Mouse (Mus musculus) testis, adult 2 months (tissue): ENCODE measurements at regions not wholly inside any gene's neighbourhood (a gene's known extent, or its start where the extent isn't known, plus 50 kb on each side); places are given as distances from the start of the nearest gene placed in this dataset.

Experiments
- H3K27ac ChIP-seq: fragments of 200-500 bp; 2 replicates; pipeline ENCODE4 v1.5.1; 2012; ENCODE audit warnings: low read depth, low read length; ENCODE audit not compliant: control insufficient read depth, insufficient read depth
- H3K27me3 ChIP-seq: fragments of 200-500 bp; 2 replicates; pipeline ENCODE4 v1.6.1; 2012; ENCODE audit warnings: mild to moderate bottlenecking, low read length, moderate library complexity; ENCODE audit not compliant: control insufficient read depth, insufficient read depth
- H3K36me3 ChIP-seq: fragments of 200-500 bp; 2 replicates; pipeline ENCODE4 v1.6.1; 2012; ENCODE audit warnings: mild to moderate bottlenecking, low read length; ENCODE audit not compliant: control insufficient read depth, insufficient read depth
- H3K4me1 ChIP-seq: fragments of 200-500 bp; 2 replicates; pipeline ENCODE4 v1.6.1; 2012; ENCODE audit warnings: low read length; ENCODE audit not compliant: control insufficient read depth, insufficient read depth
- H3K4me3 ChIP-seq: fragments of 200-500 bp; 2 replicates; pipeline ENCODE4 v1.5.1; 2012; ENCODE audit warnings: low read depth, mild to moderate bottlenecking, low read length, moderate library complexity, mixed read lengths; ENCODE audit not compliant: control insufficient read depth
- CTCF ChIP-seq: fragments of 200-500 bp; IDR thresholded peaks from 2 replicates; pipeline ENCODE4 v1.5.1; 2012; ENCODE audit warnings: low read depth, mild to moderate bottlenecking, inconsistent platforms, low read length, moderate library complexity; ENCODE audit not compliant: control insufficient read depth, insufficient read depth, insufficient replicate concordance
- POLR2A ChIP-seq: fragments of 200-500 bp; IDR thresholded peaks from 2 replicates; pipeline ENCODE4 v1.6.1; 2012; ENCODE audit warnings: low read depth, mild to moderate bottlenecking, inconsistent platforms, low read length, moderate library complexity; ENCODE audit not compliant: control insufficient read depth

GRCm38 (mm10) chr15:93656713-93657112 lies 61.0 kb upstream of the Prickle1 start:
- TF ChIP-seq CTCF (no peak), POLR2A (no peak)
- H3K27ac ChIP-seq: no peak overlapping the region
- no peak overlapping the region for H3K4me3 ChIP-seq
- no peaks in the 10 kb centered on the region for H3K27me3 ChIP-seq
- H3K36me3 ChIP-seq: no peaks in the 10 kb centered on the region
- H3K4me1 ChIP-seq: no peaks in the 10 kb centered on the region

- Histone ChIP-seq H3K4me3 (no peak overlapping the region), H3K27me3 (no peaks in the 10 kb centered on the region), H3K27ac (no peak overlapping the region), H3K36me3 (no peaks in the 10 kb centered on the region), H3K4me1 (no peaks in the 10 kb centered on the region)
- TF ChIP-seq CTCF: no peak
- no peak for TF ChIP-seq POLR2A
Measured at GRCm38 (mm10) chr15:93655743-93656142, 60.1 kb upstream of the Prickle1 start.

GRCm38 (mm10) chr15:93655243-93655642 lies 59.6 kb upstream of the Prickle1 start:
- Histone ChIP-seq H3K27ac (no peak overlapping the region), H3K27me3 (no peaks in the 10 kb centered on the region), H3K4me1 (no peaks in the 10 kb centered on the region), H3K4me3 (no peak overlapping the region), H3K36me3 (no peaks in the 10 kb centered on the region)
- TF ChIP-seq POLR2A (no peak), CTCF (no peak)

GRCm38 (mm10) chr15:93653378-93653777 lies 57.7 kb upstream of the Prickle1 start:
- Histone ChIP-seq H3K36me3 (no peaks in the 10 kb centered on the region), H3K4me1 (no peaks in the 10 kb centered on the region), H3K27me3 (no peaks in the 10 kb centered on the region), H3K27ac (no peak overlapping the region), H3K4me3 (no peak overlapping the region)
- no peak for TF ChIP-seq CTCF
- no peak for TF ChIP-seq POLR2A

- no peak for TF ChIP-seq POLR2A
- no peak for TF ChIP-seq CTCF
Measured at GRCm38 (mm10) chr15:93650981-93651757, 55.5 kb upstream of the Prickle1 start.

GRCm38 (mm10) chr15:93650009-93650522 lies 54.4 kb upstream of the Prickle1 start:
- Histone ChIP-seq H3K36me3 (no peaks in the 10 kb centered on the region), H3K4me3 (no peak overlapping the region), H3K27me3 (no peaks in the 10 kb centered on the region), H3K4me1 (no peaks in the 10 kb centered on the region), H3K27ac (no peak overlapping the region)
- TF ChIP-seq CTCF: no peak
- no peak for TF ChIP-seq POLR2A

More at GRCm38 (mm10) chr15:93650981-93651757, 55.5 kb upstream of the Prickle1 start:
- Histone ChIP-seq H3K27me3 (no peaks in the 10 kb centered on the region), H3K4me1 (no peaks in the 10 kb centered on the region), H3K27ac (no peak overlapping the region), H3K4me3 (no peak overlapping the region), H3K36me3 (no peaks in the 10 kb centered on the region)

GRCm38 (mm10) chr15:93648646-93649045 lies 53.0 kb upstream of the Prickle1 start:
- no peaks in the 10 kb centered on the region for H3K27me3 ChIP-seq
- TF ChIP-seq CTCF (no peak), POLR2A (no peak)
- no peaks in the 10 kb centered on the region for H3K4me1 ChIP-seq
- H3K36me3 ChIP-seq: no peaks in the 10 kb centered on the region
- H3K4me3 ChIP-seq: no peak overlapping the region
- H3K27ac ChIP-seq: no peak overlapping the region
